Mouse (Mus musculus) stomach, postnatal 0 days (tissue): ENCODE measurements at regions not wholly inside any gene's neighbourhood (a gene's known extent, or its start where the extent isn't known, plus 50 kb on each side); places are given as distances from the start of the nearest gene placed in this dataset.

Experiments
- ATAC-seq: fragments of 200-750 bp; cut with Nextera tagmentation; 2 replicates; pipeline ENCODE4 v1.8.0; 2017; ENCODE audit not compliant: low FRiP score, low TSS enrichment
- DNase-seq: peaks from one replicate; pipeline ENCODE4 v3.0.0-alpha.2; 2016; ENCODE audit warnings: low spot score
- H3K27ac ChIP-seq: fragments of 300-500 bp; sonication (generic); replicated peaks from 2 replicates; pipeline ENCODE4 v1.5.1; 2014; ENCODE audit warnings: mild to moderate bottlenecking, control low read depth
- H3K27me3 ChIP-seq: fragments of 300-500 bp; sonication (generic); 2 replicates; pipeline ENCODE4 v1.6.1; 2014; ENCODE audit warnings: low read length; ENCODE audit not compliant: control insufficient read depth, insufficient read depth
- H3K36me3 ChIP-seq: fragments of 300-500 bp; sonication (generic); 2 replicates; pipeline ENCODE4 v1.6.1; 2014; ENCODE audit warnings: low read length, mixed read lengths; ENCODE audit not compliant: control insufficient read depth, insufficient read depth
- H3K4me1 ChIP-seq: fragments of 300-500 bp; sonication (generic); replicated peaks from 2 replicates; pipeline ENCODE4 v1.6.1; 2014; ENCODE audit warnings: antibody characterized with exemption; ENCODE audit not compliant: control insufficient read depth, insufficient read depth
- H3K4me2 ChIP-seq: fragments of 300-500 bp; sonication (generic); replicated peaks from 2 replicates; pipeline ENCODE4 v1.6.1; 2014; ENCODE audit warnings: low read depth, mild to moderate bottlenecking, control low read depth, moderate library complexity
- H3K4me3 ChIP-seq: fragments of 300-500 bp; sonication (generic); 2 replicates; pipeline ENCODE4 v1.5.1; 2014; ENCODE audit warnings: low read depth, low read length, control low read depth
- H3K9ac ChIP-seq: fragments of 300-500 bp; sonication (generic); 2 replicates; pipeline ENCODE4 v1.6.1; 2014; ENCODE audit warnings: mild to moderate bottlenecking, low read length, control low read depth, mixed read lengths
- H3K9me3 ChIP-seq: fragments of 300-500 bp; sonication (generic); 2 replicates; pipeline ENCODE4 v1.6.1; 2016; ENCODE audit warnings: low read length; ENCODE audit not compliant: control insufficient read depth
- CTCF ChIP-seq: IDR thresholded peaks from 2 replicates; pipeline ENCODE4 v1.5.1; 2016; ENCODE audit warnings: antibody characterized with exemption, low read depth, mild to moderate bottlenecking, moderate library complexity
- EP300 ChIP-seq: optimal IDR thresholded peaks from 2 replicates; pipeline ENCODE3; 2016; ENCODE audit warnings: antibody characterized with exemption
- WGBS: fragments of 180-500 bp; shearing (Covaris S2); extraction: QIAGEN DNeasy Blood & Tissue Kit; methylation state at CpG from one replicate; pipeline ENCODE4 v1.1.7; 2014; 5-methylcytosine and 5-hydroxymethylcytosine counted together

DNA sequence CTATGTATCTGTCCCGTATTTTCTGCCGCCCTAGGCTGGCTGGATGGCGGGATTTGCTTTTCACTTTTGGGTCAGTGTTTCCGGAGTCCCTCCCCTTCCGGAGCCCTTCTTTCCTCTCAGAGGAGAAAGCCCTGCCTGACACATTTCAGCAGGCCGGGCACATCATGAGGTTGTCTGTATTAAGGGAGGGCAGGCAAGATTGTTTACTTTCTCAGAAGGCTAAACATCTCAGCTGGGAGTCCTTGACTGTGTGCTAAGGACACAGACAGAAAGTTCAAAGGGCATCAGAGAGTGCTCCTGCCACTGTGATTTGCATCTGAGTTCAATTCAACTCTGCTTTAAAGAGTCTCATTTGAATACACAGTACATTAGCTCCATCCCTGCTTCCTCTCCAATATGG, 218.8 kb upstream of the Pard3b start:
- Histone ChIP-seq H3K4me1 (no peaks in the 10 kb centered on the region), H3K27ac (no peak overlapping the region), H3K4me2 (no peak overlapping the region), H3K9ac (no peak overlapping the region), H3K9me3 (no peaks in the 10 kb centered on the region), H3K27me3 (no peaks in the 10 kb centered on the region), H3K4me3 (no peak overlapping the region), H3K36me3 (no peaks in the 10 kb centered on the region)
- TF ChIP-seq EP300 = no peak
- TF ChIP-seq CTCF = no peak
- DNase-seq (no peak), ATAC-seq (no peak)
- 39% methylated on average over 6 of the region's 6 CpGs for WGBS

DNA sequence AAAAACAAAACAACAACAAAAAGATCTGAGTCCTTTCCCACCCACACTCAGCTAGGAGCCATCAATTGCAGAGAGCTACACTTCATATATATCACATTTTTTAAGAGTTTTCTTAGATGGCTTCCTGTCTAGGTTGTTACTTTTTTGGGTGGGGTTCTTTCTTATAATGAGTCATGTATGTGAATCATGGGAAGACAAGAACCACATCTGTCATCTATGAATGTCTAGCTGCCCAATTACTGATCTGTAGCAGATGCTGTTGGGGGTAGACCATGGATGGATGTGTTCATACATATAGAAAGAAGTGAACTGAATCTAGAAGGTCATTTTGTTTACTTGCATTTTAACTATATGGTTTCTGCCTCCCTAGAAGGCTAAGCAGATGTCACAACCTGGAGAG, 215.4 kb upstream of the Pard3b start:
- H3K4me3 ChIP-seq = no peak overlapping the region
- TF ChIP-seq EP300 = no peak
- TF ChIP-seq CTCF = no peak
- no peaks in the 10 kb centered on the region for H3K36me3 ChIP-seq
- no peak overlapping the region for H3K4me2 ChIP-seq
- no peaks in the 10 kb centered on the region for H3K9me3 ChIP-seq
- no peak overlapping the region for H3K9ac ChIP-seq
- no peaks in the 10 kb centered on the region for H3K4me1 ChIP-seq
- DNase-seq (no peak), ATAC-seq (no peak)
- no peaks in the 10 kb centered on the region for H3K27me3 ChIP-seq
- H3K27ac ChIP-seq = no peak overlapping the region

DNA sequence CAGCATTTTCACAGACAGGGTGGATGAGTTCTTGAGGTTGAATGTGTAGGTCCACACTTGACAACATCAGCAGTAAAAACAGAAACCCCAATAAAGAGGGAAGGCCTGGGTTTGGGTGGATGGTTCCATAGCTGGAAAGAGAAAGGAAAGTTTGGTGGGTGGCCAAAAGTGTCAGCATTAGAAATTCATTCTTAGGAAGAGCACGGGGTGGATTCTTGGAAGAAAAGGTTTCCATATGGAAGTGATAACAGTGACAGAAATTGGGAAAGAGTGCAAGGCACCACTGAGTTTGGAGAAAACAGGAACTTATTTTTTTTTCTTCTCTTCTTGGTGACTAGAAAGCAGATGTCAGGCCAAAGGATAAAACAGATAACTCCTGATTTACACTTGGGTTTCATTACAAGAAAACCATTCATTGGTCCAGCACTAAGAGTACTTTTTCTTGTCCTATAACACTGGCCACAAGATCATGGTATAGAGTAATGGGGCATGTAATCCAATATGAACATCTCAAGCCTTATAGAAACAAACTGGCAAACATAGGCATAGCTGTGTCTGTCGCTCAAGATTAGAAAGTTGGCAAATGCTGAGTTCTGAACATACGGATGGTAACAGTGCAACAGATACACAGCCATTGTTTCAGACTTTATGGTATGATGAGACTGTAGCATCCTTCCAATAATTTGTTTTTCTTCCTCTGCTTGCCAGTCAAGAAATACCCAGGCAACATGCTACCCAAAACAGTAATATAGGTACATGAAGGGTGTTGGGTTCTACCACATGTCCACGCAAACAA, 209.7 kb upstream of the Pard3b start:
- Histone ChIP-seq H3K4me2 (no peak overlapping the region), H3K9me3 (no peaks in the 10 kb centered on the region), H3K36me3 (no peaks in the 10 kb centered on the region), H3K4me1 (no peaks in the 10 kb centered on the region), H3K4me3 (no peak overlapping the region), H3K27ac (no peak overlapping the region), H3K9ac (no peak overlapping the region), H3K27me3 (no peaks in the 10 kb centered on the region)
- DNase-seq = no peak
- WGBS = 66% methylated on average over 4 of the region's 4 CpGs
- ATAC-seq = no peak
- no peak for TF ChIP-seq CTCF
- no peak for TF ChIP-seq EP300

- no peaks in the 10 kb centered on the region for H3K27me3 ChIP-seq
- no peaks in the 10 kb centered on the region for H3K36me3 ChIP-seq
- 58% methylated on average over 3 of the region's 3 CpGs for WGBS
- TF ChIP-seq EP300 (no peak), CTCF (no peak)
- H3K9ac ChIP-seq = no peak overlapping the region
- no peaks in the 10 kb centered on the region for H3K4me1 ChIP-seq
- ATAC-seq (no peak), DNase-seq (no peak)
- H3K4me2 ChIP-seq = no peak overlapping the region
- H3K9me3 ChIP-seq = no peaks in the 10 kb centered on the region
- no peak overlapping the region for H3K27ac ChIP-seq
- no peak overlapping the region for H3K4me3 ChIP-seq
Measured at GRCm38 (mm10) chr1:61437603-61438002, 201.0 kb upstream of the Pard3b start.

- H3K36me3 ChIP-seq = no peaks in the 10 kb centered on the region
- H3K4me1 ChIP-seq = no peaks in the 10 kb centered on the region
- DNase-seq (no peak), ATAC-seq (peak; percentile 76; the same call in 1 of the 2 replicates)
- H3K27ac ChIP-seq = no peak overlapping the region
- H3K27me3 ChIP-seq = no peaks in the 10 kb centered on the region
- WGBS = 46% methylated on average over 3 of the region's 3 CpGs
- H3K4me2 ChIP-seq = no peak overlapping the region
- H3K9ac ChIP-seq = no peak overlapping the region
- H3K4me3 ChIP-seq = no peak overlapping the region
- no peak for TF ChIP-seq CTCF
- TF ChIP-seq EP300 = no peak
- H3K9me3 ChIP-seq = no peaks in the 10 kb centered on the region
Measured at GRCm38 (mm10) chr1:61461435-61461834, 177.2 kb upstream of the Pard3b start.

DNA sequence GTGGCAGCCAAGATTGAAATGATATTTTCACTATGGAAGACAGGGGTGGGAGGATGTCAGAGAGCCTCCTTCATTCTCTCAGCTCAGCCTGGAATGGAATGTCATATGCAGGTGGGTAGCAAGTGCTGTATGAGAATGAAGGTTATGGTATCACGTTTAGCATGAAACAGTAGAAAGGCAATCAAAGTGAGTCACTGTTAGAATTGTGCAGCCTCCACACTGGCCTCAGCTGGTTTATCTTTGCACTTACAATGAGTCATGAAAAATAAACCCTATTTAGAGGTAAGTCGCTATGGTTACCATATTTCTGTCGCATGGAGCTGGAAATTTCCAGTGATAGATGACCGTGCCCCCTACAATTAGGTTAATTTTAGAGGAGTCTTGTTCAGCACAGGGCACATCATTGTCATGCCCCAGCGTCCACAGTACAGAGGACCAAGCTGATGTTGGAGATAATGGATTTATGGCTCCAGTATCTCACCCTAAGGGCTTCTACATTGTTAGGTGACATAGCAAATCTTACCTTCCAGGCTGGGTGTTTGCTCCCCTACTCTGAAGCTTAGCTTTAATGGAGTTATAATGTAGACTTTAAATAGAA, 167.9 kb upstream of the Pard3b start:
- Histone ChIP-seq H3K36me3 (no peaks in the 10 kb centered on the region), H3K4me3 (no peak overlapping the region), H3K9me3 (no peaks in the 10 kb centered on the region), H3K4me1 (no peaks in the 10 kb centered on the region), H3K4me2 (no peak overlapping the region), H3K27me3 (no peaks in the 10 kb centered on the region), H3K9ac (no peak overlapping the region), H3K27ac (no peak overlapping the region)
- 58% methylated on average over 5 of the region's 5 CpGs for WGBS
- peak; percentile 92 for ATAC-seq
- peak; percentile 22 for DNase-seq
- TF ChIP-seq CTCF = no peak
- TF ChIP-seq EP300 = no peak
